Mouse (Mus musculus): ENCODE measurements around the gene Hnrnpl. TPM values are rescaled to one million over a fixed set of nuclear protein-coding genes. Genes with fewer than 3 reads are reported as not detected.
A peak's percentile ranks its signal among the peaks of the same experiment; 100 is the strongest.

Gene Hnrnpl
- total and polyA plus RNA-seq, 3 experiments: 296 to 645 (median 371) TPM

DNA sequence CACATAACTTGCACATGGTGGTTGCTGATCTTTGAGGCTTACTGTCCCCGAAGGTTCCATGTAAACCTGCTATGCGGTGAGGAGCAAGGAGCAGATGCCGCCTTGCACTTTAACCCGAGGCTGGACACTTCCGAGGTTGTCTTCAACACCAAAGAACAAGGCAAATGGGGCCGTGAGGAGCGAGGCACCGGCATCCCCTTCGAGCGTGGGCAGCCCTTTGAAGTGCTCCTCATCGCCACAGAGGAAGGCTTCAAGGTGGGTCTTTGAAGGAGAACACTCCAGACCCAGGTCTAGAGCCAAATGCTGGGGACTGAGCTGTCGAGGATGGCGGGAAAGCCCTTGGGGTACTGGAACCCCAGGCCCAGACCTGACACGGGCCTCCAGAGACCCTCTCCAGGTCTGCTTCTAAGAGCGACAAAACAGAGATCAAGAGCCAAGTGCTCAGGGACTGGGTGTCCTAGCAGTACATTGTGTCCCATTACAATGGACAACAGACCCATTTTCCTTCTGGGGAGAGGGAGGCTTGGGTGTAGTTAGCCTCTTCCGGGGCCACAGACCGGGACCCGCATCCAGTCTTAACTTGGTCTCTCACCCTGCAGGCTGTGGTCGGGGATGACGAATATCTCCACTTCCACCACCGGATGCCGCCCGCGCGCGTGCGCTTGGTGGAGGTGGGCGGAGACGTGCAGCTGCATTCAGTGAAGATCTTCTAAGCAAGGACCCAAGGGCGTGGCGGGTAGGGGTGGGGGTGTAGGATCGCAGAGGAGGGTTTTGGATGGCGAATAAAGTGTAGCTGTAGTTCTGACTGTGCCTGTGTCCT is 57.4 kb downstream of the Hnrnpl start (continued):
- TF ChIP-seq NRF1 (IDR thresholded peaks at IDR 0.05; ENCODE audit: low read depth, low read length) (peak; percentile 97), CHD2 (IDR thresholded peaks at IDR 0.05; ENCODE audit: low read length) (no peak), CHD1 (IDR thresholded peaks at IDR 0.05; ENCODE audit: low read depth, low read length) (no peak), JUN (IDR thresholded peaks at IDR 0.05; ENCODE audit: insufficient read depth, low read depth, low read length) (0 out of 2 replicates have a peak, but pooled peaks have one; percentile 2), EP300 (IDR thresholded peaks at IDR 0.05; ENCODE audit: low read length) (peak; percentile 26)

DNA sequence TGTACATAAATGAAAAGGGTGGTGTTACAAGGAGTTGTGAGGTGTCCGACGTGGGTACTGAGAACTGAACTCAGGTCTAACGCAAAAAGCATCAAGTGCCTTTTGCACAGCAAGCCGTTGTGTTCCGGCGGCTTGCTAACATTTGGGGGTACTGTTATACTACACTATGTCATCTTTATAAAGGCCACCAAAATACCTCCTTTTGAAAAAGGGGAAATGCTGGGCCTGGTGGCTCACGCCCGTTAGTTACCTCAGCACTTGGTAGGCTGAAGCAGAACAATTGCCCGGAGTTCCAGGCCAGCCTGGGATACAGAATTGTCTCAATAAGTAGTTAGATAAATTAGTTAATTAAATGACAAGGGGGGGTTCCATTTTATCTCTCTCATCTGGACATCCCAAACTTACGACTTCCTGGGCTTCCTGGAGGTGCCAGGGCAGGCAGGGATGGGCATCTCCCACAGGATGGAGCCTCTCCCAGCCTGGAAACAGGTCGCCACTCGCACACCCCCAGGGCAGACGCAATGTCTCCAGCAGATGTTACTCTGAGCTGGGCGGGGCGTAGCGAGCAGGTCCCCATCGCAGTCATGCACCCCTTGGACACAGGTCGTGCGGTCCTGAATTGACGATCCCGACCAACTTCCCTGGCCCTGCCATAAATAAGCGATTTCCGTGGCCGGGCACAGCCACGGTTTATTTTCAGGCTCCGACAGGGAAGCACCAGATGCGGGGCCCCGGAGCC is 58.6 kb downstream of the Hnrnpl start:
- H3K4me3 ChIP-seq (replicated peaks in 1 of 3; ENCODE audit: low read depth in 2 of 3, low read length in 2 of 3, poor library complexity in 1 of 3): no peak overlapping the region
- H3K27ac ChIP-seq (ENCODE audit: insufficient read depth, low read depth): no peak overlapping the region
- H3K36me3 ChIP-seq (replicated peaks in 1 of 2; ENCODE audit: control insufficient read depth in 1 of 2, insufficient read depth in 1 of 2, low read length in 1 of 2): no peaks in the 10 kb centered on the region
- H3K9ac ChIP-seq (ENCODE audit: insufficient read depth, low read depth): no peak overlapping the region
- no peak overlapping the region for H3K4me2 ChIP-seq (ENCODE audit: insufficient read depth, low read depth, poor library complexity, severe bottlenecking)
- in situ Hi-C loops (cut with MboI; ENCODE audit: low pct_ligation_motif_present, low pct_unique_long_range_greater_than_20kb, low sequenced_read_pairs) (loop anchor here (5.0 kb wide), 2 partner anchors 40 to 70 kb away; partner anchors contain the start of gene Ech1), dilution Hi-C loops (cut with MboI; ENCODE audit: extremely low pct_ligation_motif_present, extremely low pct_unique_long_range_greater_than_20kb, low sequenced_read_pairs) (no loop called here)
- TF ChIP-seq TCF12 (IDR thresholded peaks at IDR 0.05; ENCODE audit: low read depth, low read length): no peak
- TF ChIP-seq MAX (IDR thresholded peaks at IDR 0.05; ENCODE audit: low read length): no peak
- no peak for TF ChIP-seq ELF1 (IDR thresholded peaks at IDR 0.05; ENCODE audit: low read depth, low read length)
- TF ChIP-seq JUN (IDR thresholded peaks at IDR 0.05; ENCODE audit: insufficient read depth, low read depth, low read length): no peak
- no peak for TF ChIP-seq SMC3 (IDR thresholded peaks at IDR 0.05; ENCODE audit: low read depth, low read length)
- TF ChIP-seq EP300 (IDR thresholded peaks at IDR 0.05; ENCODE audit: low read length): no peak
- no peak for TF ChIP-seq RAD21 (IDR thresholded peaks at IDR 0.05; ENCODE audit: low read depth, low read length)
- no peak for TF ChIP-seq PAX5 (IDR thresholded peaks at IDR 0.05; ENCODE audit: low read length)
- TF ChIP-seq ETS1 (conservative IDR thresholded peaks at IDR 0.05; ENCODE audit: low read depth, low read length): no peak
- TF ChIP-seq ZKSCAN1 (IDR thresholded peaks at IDR 0.05; ENCODE audit: borderline replicate concordance, low read depth, low read length): no peak
- TF ChIP-seq POLR2AphosphoS2 (IDR thresholded peaks at IDR 0.05; ENCODE audit: low read depth, low read length): no peak
- no peak for TF ChIP-seq USF2 (conservative IDR thresholded peaks at IDR 0.05; ENCODE audit: low read depth, low read length)
- no peak for TF ChIP-seq ZMIZ1 (IDR thresholded peaks at IDR 0.05; ENCODE audit: low read depth, low read length)
- TF ChIP-seq MEF2A (IDR thresholded peaks at IDR 0.05; ENCODE audit: borderline replicate concordance, low read depth, low read length): no peak
- no peak for TF ChIP-seq MYC (IDR thresholded peaks at IDR 0.05; ENCODE audit: low read depth, low read length)
- no peak for TF ChIP-seq CHD1 (IDR thresholded peaks at IDR 0.05; ENCODE audit: low read depth, low read length)
- TF ChIP-seq NELFE (IDR thresholded peaks at IDR 0.05; ENCODE audit: low read depth, low read length): no peak
- no peak for TF ChIP-seq SIN3A (IDR thresholded peaks at IDR 0.05; ENCODE audit: low read length)
- no peak for TF ChIP-seq KAT2A (IDR thresholded peaks at IDR 0.05; ENCODE audit: insufficient replicate concordance, low read length)
- TF ChIP-seq GABPA (IDR thresholded peaks at IDR 0.05; ENCODE audit: insufficient replicate concordance, low read depth, low read length): no peak
- H3K4me1 ChIP-seq (ENCODE audit: control insufficient read depth in 1 of 2, insufficient read depth in 2 of 2): peaks cover 9 to 23% of the 10 kb centered on the region in 2 experiments
- H3K9me3 ChIP-seq (replicated peaks; ENCODE audit: low read length): no peaks in the 10 kb centered on the region
- H3K27me3 ChIP-seq (replicated peaks): no peaks in the 10 kb centered on the region
- no peak for DNase-seq (ENCODE audit: extremely low read depth)
- H3K79me2 ChIP-seq (replicated peaks; ENCODE audit: control insufficient read depth, extremely low read depth, insufficient read depth, poor library complexity, severe bottlenecking): no peaks in the 10 kb centered on the region

All from CH12.LX (cell line).